Mouse (Mus musculus): ENCODE data around the gene Picalm.
A peak's percentile ranks its signal among the peaks of the same experiment; 100 is the strongest.

The Picalm gene

DNA sequence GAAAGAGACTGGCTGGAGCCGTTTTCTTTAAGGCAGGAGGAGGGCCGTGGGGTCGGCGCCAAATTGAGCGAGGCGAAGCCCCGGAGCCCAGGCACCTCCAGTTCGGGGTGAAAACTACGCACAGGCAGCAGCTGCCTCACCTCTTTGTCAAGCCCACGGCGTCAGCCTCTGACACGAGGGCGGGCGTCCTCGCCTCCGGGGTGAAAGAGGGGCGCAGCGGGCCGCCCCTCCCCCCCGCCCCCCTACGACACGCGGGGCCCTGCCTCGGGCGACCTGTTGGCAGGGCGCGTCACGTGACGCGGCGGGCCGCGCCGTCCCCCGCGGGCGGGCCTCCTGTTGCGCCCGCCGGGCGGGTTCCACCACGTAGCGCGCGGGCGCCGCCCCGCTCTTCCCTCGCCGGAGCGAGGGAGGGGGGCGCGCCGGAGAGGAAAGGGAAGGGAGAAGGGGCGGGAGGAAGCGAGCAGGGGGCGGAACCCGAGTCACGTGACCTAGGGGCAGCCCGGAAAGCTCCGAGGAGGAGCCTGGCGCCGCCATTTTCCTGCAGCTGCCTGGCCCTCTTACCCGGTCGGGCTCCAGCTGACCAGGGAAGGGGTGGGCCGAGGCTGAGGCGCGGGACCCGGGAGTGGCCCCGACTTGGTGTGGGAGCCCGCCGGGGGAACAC, at the start of gene Picalm:
Picalm (plus strand) TSS at position 482 of the 661 bp plus-strand sequence.
- DNase-seq (ENCODE audit: low spot score in 2 of 2), result peak; percentile 89 to 92

DNA sequence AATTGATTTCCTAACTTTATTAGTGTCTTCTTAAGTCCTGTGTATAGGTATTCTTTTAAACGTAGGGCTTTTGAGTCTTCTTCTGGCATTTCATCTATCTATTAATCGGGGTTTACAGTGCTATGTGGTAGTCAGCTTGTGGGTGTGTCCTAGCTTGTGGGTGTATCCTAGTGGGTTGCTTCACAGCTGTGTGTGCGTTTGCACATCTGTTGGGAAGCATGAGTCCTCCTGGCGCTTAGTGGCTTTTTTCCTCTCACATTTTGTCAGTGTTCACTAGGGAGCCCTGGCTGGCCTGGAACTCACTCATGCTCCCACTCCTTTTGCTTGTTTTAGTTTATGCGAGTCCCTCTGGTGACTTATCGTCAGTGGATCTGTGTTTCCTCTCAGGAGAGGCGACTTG, 46.2 kb upstream of the Picalm start:
- no peak for DNase-seq (ENCODE audit: low spot score in 2 of 2)

DNA sequence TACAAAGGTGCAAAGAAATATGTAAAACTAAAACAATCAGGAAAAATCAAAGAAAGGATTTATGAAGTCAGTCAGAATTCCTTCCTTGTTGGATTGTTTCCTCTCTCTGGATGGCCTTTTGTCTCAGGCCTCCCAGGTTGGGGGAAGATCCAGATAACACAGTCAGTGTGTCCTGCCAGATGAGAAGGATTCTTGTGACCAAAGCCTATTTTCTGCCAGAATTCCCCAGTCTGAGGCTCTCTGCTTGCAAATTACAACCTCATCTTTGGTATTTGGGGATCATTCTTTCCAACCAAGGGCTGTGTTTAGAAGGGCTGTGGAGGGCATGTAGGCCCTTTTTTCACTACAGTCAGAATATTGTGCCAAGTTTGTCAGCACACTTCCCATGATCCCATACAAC, 45.5 kb upstream of the Picalm start:
- DNase-seq (ENCODE audit: low spot score in 2 of 2), result no peak

DNA sequence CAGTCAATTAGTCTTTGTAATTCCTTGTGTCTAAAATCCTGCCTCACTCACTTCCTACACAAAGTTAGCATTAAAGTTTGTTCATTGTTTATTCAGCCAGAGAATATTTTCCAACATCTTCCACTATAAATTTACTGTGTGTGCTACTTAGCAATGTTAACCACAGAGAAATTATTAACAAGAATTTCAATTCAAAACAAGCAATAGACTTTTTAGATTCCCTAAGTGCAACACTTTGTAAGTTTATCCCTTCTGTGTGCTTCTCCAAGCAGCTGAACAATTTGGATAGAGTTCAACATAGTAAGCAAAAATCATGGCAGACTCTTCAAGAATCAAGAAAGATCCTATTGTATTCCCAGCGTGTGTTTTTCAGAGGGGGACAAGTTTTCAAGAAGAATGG, 44.3 kb upstream of the Picalm start:
- DNase-seq (ENCODE audit: low spot score in 2 of 2), result no peak

DNA sequence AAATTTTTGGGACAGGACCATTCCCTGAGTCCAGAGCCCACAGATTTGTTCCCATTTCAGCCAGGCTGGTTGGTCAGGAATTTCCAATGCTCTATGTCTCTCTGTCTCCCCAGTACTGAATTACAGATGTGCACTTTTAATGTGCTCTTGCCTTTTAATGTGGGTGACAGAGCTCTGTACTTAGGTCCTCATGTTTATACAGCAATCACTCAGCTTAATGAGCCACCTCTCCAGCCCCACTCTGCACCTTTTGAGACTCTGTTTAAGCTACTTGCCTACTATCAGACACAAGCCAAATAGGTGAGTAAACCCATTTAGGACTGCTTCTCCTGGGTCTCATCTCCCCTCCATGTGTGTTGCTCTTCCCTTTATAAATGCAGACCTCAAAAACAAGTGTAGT, 43.2 kb upstream of the Picalm start:
- no peak for DNase-seq (ENCODE audit: low spot score in 2 of 2)

DNA sequence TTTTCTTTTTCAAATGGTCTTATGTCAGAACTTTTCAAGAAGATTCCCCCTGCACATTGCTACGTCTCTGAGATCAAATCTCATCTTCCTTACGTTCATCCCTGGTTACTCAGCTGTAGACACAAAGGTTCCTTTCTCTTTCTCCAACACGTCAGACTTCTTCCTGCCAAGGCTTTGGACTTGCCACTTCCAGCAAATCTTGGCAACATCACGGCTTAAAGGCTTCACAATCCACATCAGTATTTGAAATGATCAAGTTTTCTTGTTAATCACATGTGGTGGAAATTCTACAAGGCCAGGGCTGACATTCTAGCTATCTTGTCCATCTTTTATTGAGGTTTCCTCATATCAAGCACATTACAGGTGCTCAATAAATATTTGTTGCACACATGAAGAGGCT, 39.0 kb upstream of the Picalm start:
- DNase-seq (ENCODE audit: low spot score in 2 of 2), result no peak

DNA sequence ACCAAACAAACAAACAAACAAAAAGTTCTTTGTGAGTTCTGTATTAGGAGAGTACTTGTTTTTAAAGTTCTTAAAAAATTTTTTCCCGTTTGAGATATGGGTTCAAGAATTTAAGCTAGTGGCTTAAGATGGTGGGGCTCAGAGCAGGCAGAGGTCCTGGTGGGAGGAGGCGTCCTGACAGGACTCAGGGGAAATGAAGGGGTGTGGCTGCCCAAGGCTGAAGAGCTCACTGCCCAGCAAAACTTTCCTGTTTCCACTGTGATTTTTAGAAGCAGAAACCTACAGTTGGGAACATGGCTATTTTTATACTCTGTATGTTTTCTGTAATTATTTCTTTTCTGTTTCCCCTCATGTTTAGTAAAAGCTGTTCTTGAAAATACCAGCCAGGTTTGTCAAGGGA, 38.3 kb upstream of the Picalm start:
- DNase-seq (ENCODE audit: low spot score in 2 of 2), result no peak

DNA sequence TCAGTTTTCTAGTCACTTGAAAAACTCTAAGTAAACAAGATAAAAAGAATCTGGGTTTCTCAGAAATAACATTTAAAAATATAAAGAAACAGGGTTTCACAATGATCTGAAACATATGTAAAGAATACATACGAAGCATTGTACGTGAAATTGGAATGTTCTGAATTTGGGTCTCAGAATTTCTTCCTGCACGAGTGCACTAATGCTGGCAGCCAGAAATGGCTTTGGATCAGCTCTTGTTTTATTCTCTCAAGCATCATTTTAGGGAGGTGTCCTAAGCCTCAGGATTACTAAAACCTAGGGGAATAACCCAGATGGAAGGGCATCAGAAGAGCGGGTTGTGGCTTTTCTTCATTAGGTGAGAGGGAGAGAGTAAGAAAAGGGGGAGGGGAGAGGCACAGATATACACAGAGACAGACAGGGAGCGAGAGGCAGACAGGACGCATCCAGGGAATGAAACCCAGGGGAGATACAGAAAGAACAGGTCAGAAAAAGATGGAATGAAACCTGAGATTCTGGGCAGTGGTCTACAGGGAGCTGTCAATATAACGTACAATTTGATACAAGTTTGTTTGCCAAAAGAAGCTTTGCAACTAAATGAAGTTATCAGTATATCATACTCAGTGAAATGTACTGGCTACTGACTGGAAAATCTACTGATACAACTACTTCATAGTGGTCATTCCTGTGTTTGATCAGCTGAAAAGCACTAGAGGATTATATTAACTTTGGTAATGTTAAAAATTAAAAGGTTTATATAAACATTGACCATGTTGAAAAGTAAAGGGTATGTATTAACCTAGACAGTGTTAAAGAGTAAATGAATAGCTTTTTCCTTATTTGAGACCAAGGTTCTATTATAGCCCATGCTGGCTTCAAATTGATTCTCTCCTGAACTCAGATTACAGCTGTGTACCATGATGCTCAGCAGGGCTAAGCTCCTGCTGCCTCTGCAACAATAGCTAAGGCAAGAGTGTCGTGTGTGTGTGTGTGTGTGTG, 37.3 kb upstream of the Picalm start:
- no peak for DNase-seq (ENCODE audit: low spot score in 2 of 2)

DNA sequence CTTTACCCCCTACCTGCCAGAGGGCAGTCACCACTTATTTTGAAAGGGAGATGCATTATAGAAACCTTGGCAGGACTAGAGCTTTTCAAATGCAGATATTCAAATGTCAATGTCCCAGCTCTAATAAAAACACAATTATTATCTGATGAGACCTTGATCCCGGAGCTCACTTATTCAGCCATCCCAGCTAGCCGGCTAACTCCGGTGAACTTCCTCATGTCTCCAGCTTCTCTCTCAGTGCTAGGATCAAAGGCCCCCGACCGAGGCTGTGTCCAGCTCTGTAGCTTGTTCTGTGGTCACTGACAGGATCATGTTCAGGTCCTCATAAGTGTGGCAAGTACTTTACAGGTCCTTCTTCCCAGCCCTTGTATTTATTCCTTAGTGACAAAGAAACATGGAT, 34.9 kb upstream of the Picalm start:
- no peak for DNase-seq (ENCODE audit: low spot score in 2 of 2)

DNA sequence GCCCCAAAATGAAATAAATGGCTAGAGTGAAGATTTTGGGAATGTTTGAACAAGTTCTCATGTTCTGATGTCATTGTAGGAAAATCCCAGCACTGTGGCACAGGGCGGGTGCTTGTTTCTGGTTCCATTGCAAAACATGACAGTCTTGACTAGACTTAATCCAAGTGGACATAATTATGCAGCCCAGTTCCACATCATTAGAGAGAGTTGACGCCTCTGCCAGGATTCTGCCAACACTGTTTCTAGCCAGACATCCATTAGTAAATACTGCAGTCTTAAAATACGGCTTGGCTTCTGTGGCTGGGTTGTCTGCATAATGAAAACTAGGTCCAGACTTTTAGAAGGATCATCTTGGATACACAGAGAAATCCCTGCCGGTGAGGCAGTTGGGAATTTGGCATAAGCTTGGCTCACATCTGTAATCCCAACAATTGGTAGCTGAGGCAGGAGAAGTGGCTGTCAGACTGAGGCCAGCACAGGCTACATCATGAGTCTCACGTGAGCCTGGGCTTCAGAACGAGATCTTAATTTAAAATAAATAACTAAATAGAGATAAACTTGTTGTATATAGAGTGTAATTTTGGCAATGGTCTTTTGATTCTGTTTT, 34.1 kb upstream of the Picalm start:
- DNase-seq (ENCODE audit: low spot score in 2 of 2), result no peak

DNA sequence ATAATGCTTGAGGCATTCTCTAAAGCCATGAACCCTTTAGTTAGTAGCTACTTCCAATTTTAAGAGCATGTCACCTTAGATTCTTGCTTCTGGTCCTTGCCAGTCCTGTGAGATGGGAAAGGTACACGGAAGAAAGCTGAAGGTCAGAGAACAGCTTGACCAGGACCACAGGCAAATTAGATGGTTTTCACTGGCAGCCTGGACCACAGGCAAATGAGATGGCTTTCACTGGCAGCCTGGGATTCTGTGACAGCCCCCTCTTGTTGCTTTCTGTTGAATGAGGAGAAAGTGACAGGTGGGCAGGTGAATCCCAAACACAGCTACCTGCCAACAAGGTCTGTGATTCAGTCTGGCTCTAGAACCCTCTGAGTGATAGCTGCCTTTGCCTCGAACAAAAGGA, 33.4 kb upstream of the Picalm start:
- DNase-seq (ENCODE audit: low spot score in 2 of 2), result no peak

DNA sequence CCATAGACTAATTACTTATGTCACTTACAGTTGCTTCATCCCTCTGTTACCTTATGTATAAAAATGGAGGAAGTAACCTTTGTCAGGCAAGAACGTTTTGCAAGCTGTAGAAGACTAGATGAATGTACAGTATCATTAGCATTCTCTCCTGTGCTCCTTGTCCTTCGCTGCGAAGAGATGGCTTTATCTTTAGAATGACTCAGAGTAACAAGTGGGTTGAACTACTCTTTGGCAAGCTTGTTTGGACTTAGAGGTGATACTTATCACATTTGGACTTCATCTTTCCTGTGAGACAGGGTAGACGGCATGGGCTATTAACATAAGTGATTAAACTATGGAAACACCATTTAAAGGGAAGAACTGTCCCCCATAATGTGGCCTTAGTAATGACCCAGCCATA, 31.8 kb upstream of the Picalm start:
- no peak for DNase-seq (ENCODE audit: low spot score in 2 of 2)

DNA sequence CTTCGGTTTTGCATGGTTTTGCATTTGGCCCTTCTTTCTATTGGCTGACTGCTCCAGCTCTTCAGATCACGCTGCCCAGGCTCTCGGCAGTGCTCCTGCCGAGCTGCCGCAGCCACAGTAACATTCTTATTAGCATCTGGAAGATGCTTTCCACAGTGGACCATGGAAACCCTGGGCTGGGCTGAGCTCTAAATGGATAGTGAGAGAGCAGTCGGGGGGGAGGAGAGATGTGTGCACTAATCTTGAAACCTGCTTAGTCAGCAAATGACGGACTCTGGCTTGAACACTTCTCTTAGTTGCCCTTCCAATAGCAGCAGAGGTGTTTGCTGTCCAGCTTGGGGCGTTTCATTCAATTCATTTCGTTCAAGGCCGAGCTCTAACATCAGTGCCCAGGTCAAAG, 30.8 kb upstream of the Picalm start:
- no peak for DNase-seq (ENCODE audit: low spot score in 2 of 2)

DNA sequence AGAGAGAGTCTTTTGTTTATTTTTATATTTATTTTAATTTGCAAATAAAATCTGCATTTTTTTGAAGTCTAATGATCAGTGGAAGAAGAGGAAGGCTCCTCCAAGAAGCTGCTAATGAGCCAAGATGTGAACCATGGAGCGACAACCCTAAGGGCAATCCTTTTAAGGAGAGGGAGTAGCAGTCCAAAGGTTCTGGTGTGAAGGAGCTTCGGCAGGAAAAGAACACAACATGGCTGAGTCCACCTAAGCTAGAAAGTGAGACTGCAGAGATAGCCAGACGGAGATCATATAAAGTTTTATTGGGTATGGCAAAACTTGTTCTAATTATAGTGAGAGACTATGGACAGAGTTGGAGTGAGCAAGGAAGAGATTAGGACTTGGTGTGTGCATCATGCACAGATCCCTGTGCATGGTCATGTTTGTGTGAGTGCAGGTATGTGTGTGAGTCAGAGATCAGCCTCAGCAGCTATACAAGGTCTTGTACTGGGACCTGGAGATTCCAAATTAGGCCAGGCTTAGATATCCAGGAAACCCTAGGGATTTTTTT, 29.3 kb upstream of the Picalm start:
- no peak for DNase-seq (ENCODE audit: low spot score in 2 of 2)

DNA sequence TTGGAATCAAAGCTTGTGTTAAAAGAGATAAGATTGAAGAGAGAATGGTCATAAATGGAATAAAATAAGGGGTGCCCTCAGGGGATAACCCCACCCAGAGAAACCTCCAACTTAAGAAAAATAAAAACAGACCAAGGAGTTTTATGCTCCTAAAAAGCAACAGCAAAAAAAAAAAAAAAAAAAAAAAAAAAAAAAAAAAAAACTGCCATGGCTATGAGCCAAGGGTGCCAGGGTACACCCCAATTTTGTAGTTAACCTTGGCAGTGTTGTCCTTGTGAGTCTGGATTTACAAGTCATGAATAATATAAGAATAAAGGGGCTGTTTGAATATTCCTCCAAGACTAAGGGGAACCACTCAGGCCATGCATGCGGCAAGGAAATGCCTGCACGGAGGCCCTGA, 13.9 kb upstream of the Picalm start:
- DNase-seq (ENCODE audit: low spot score in 2 of 2), result no peak

DNA sequence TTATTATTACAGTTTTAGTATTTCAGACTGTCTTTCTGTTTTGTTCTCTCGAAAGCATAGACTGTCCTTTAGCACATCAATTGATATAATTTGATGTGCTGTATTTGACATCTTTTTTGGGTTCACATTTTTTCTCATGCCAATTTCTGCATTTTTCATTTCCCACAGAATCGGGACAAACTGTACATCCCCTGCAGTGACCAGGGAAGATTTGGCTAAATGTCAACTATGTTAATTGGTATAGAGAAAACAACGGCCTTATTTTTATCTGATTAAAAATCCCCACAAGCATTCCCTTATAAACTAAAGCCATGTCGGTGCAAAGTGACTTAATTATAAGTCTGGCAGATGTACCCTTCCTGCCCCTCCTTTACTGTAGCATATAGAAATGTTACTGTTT, 9.9 kb upstream of the Picalm start:
- no peak for DNase-seq (ENCODE audit: low spot score in 2 of 2)

DNA sequence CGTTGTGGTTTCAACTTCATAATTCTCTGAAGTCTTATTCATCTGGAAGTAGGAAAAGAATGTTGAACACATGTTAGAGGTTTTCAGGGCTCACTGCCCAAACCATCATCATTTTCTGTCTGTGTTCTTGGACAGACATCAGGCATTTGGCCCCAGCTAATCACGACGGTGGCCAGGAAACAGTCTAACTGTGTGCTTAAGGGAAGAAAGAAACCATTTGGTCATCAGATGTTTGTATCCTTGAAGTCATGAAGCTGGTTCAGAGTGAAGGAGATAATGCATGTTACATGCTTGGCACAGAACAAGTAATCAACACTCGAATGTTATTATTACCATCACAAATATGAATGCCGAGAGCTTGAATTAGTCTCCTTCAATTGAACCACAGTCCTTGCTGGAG, 5.0 kb upstream of the Picalm start:
- DNase-seq (ENCODE audit: low spot score in 2 of 2), result no peak

DNA sequence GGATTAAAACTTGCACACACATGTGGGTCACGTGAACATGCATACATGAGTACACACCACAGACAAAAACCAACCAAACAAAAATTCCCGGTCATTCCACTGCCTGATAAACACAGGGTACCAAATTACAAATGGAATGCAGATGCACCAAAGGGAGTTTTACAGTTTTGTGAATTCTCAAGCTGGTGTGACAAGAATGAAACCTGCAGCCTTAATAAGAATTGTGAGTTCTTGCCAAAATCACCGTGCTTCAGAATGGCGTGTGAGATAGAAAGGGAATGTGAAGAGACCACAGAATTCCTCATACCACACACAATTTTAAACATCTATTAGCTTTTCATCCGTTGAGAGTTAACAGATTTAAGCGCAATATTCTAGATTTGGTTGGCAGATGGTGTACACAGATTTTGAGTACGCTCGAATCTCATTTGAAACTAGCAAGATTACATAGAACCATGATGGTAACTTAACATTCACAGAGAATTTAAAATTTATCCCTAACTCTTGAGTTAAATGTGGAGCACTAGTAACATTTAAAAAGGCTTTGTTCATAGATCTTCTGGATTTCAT, 1.3 kb upstream of the Picalm start:
- DNase-seq (ENCODE audit: low spot score in 2 of 2), result no peak

DNA sequence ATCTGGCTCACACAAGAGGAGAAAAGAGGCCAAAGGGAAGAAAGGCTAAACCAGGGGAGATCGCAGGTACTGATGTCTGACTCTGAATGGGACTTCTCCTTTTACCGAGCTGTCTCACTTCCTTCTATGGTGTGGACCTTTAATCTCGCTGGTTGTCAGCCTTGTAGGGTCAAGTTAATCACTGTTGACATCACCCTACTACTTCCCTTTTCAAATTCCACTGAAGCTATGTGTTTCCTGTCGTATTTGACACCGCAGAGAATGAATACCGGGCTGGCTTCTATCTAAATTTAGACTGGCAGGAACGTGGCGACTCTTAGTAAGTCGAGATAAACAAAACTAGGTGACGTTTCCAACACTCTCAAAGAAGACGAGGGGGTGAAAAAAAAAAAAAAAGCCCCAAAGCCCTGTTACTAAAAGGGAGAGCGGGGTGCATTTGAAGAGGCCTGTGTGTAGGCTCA, 712 bp upstream of the Picalm start:
- DNase-seq (ENCODE audit: low spot score in 2 of 2), result peak in 1 of 2 experiments; percentile 21

DNA sequence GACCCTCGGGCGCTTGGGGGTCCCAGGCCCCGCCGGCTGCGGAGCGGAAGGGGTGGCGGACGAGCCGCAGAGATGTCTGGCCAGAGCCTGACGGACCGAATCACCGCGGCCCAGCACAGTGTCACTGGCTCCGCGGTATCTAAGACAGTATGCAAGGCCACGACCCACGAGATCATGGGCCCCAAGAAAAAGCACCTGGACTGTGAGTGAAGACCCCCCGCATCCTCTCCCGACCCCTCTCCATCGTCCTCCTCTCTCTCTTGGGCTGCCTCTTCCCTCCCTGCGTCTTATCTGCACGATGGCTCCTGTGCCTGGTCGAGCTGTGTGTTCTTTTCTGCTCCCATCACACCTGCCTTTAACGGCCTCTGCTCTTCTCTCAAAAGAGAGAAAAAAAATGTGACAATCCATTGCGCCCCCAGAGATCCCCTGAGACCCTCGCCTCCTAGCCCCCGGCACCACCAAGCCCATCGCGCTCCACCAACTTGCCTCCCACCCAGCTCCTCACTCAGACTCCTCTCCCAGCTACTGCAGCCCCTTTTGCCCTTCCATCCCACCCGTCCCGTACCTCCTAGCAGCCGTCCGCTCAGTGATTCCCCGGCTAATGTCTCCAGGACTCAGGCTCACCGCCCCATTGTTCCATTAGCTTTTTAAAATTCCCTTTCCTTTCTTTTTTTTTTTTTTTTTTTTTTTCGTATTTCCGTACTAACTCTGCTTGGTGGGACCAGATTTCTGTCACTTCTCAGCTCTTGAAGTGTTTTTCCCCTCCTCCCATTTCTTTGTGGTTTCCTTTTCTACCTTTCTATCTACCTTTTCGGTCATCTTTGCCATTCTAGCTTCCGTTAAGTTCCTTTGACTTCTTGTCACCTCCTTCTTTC, 725 bp downstream of the Picalm start:
- no peak for DNase-seq (ENCODE audit: low spot score in 2 of 2)

DNA sequence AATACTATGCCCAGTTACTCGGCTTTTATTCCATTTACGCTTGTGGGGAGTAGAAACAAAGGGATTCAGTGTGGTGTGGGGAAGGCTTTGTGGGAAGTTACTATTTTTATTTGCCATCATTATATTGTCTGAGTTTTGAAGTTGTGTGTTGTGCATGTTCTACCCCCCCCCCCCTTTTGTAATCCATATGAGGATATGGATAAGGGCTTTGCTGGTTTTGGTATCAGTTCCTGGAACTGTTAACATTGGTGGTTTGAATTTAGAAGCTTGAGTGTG, 1.3 kb downstream of the Picalm start:
- DNase-seq (ENCODE audit: low spot score in 2 of 2), result no peak

Measured in frontal cortex, postnatal 25 days (tissue).